Mouse (Mus musculus) G1E (cell line): Measurements from ENCODE around the gene Nfic.

Experiments
- CTCF ChIP-seq: IDR thresholded peaks from 2 replicates; pipeline ENCODE4 v1.5.1; 2012; ENCODE audit warnings: low read depth, low read length, inconsistent platforms, mixed read lengths
- GATA1 ChIP-seq: IDR thresholded peaks from 2 replicates; pipeline ENCODE4 v1.6.1; 2012; ENCODE audit warnings: borderline replicate concordance, low read length, inconsistent platforms, mixed read lengths
- TAL1 ChIP-seq: conservative IDR thresholded peaks from 2 replicates; pipeline ENCODE4 v1.6.1; 2012; ENCODE audit warnings: low read depth, low read length, inconsistent platforms, mixed read lengths

DNA sequence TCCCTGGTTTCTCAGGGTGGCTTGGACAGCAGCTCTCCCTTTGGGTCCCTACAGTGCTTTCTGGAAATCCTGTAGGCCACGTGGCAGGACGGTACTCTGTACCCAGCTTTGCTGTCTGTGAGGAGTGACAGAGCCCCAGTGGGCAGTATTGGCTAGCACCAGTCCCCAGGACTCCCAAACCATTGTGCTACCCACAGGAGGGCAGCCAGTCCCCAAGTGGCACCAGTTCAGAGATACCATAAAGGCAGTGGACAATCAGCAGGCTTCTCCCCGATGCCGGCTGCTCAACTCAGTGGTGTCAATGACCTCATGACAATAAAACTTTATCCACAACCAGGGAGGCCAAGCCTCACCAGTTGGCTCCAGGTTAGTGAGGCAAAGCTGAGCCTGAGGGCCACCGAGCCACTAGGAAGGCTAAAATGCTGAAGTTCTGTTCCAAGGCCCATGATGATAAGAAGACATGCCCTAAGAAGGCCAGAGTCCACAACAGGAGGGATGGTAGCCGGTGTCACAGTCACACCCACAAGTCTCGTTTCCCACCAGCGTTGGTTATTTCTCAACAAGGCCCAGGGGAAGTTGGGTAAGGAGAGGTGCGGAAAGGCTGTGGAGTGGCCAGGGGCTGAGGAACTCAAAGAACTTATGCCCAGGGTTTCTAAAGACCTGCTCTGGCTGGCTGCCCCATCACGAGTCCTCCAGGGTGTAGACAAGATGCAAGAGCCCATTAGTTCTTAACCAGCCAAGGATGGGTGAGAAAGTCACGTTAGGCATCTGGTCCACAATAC lies 39.0 kb upstream of the Nfic start:
- TF ChIP-seq CTCF (no peak), TAL1 (no peak), GATA1 (no peak)
